Mouse (Mus musculus): ENCODE data around the gene Sgsm2. TPM values are rescaled to one million over a fixed set of nuclear protein-coding genes. Genes with fewer than 3 reads are reported as not detected.

Sgsm2 gene
- polyA plus RNA-seq, 1 experiment from 2014 or later = 2.5 TPM

GRCm38 (mm10) chr11:74898517-74898827 is 1.6 kb upstream of the Sgsm2 start:
- Histone ChIP-seq H3K9me3 (replicated peaks; ENCODE audit: control insufficient read depth, low read length) (no peaks in the 10 kb centered on the region), H3K36me3 (replicated peaks; ENCODE audit: control insufficient read depth, insufficient read depth, low read depth, low read length) (peaks cover 3% of the 10 kb centered on the region), H3K27me3 (ENCODE audit: control insufficient read depth, insufficient read depth, low read length) (no peaks in the 10 kb centered on the region), H3K4me2 (ENCODE audit: low read depth, low read length) (peak overlapping the region; percentile 69), H3K4me3 (ENCODE audit: low read depth, low read length) (peak overlapping the region; percentile 72), H3K27ac (replicated peaks; ENCODE audit: low read depth, low read length) (0 out of 2 replicates have a peak overlapping the region, but pooled peaks have one; percentile 25), H3K4me1 (ENCODE audit: control insufficient read depth, insufficient read depth, low read length) (no peaks in the 10 kb centered on the region), H3K9ac (replicated peaks; ENCODE audit: low read length) (peak overlapping the region; percentile 82)
- no peak for DNase-seq (ENCODE audit: low spot score)
- WGBS = 0% methylated on average over 7 of the region's 7 CpGs
- no peak for ATAC-seq (replicated peaks; ENCODE audit: insufficient number of reproducible peaks, low FRiP score, low TSS enrichment, low read depth)

- Histone ChIP-seq H3K4me2 (ENCODE audit: low read depth, low read length) (peak within 1 kb of the TSS; percentile 69), H3K9me3 (replicated peaks; ENCODE audit: control insufficient read depth, low read length) (no peaks in the 10 kb centered on the region), H3K4me1 (ENCODE audit: control insufficient read depth, insufficient read depth, low read length) (no peaks in the 10 kb centered on the region), H3K4me3 (ENCODE audit: low read depth, low read length) (peak within 1 kb of the TSS; percentile 72), H3K27me3 (ENCODE audit: control insufficient read depth, insufficient read depth, low read length) (no peaks in the 10 kb centered on the region), H3K36me3 (replicated peaks; ENCODE audit: control insufficient read depth, insufficient read depth, low read depth, low read length) (peaks cover 3% of the 10 kb centered on the region), H3K27ac (replicated peaks; ENCODE audit: low read depth, low read length) (0 out of 2 replicates have a peak within 1 kb of the TSS, but pooled peaks have one; percentile 49), H3K9ac (replicated peaks; ENCODE audit: low read length) (peak within 1 kb of the TSS; percentile 82)
- peak; percentile 80 for ATAC-seq (replicated peaks; ENCODE audit: insufficient number of reproducible peaks, low FRiP score, low TSS enrichment, low read depth)
- peak; percentile 94 for DNase-seq (ENCODE audit: low spot score)
- under 1% methylated on average over 54 of the region's 54 CpGs for WGBS
Measured at GRCm38 (mm10) chr11:74897678-74898516, 1.0 kb upstream of the Sgsm2 start, which contains the start of gene Tsr1. Gene Tsr1 (plus strand): TSS chr11:74898071.

GRCm38 (mm10) chr11:74895980-74896900 is 620 bp downstream of the Sgsm2 start:
- WGBS = 1% methylated on average over 41 of the region's 55 CpGs
- ATAC-seq (replicated peaks; ENCODE audit: insufficient number of reproducible peaks, low FRiP score, low TSS enrichment, low read depth) (peak; percentile 70), DNase-seq (ENCODE audit: low spot score) (peak; percentile 58)
- H3K36me3 ChIP-seq (replicated peaks; ENCODE audit: control insufficient read depth, insufficient read depth, low read depth, low read length) = peaks cover 3% of the 10 kb centered on the region
- no peak overlapping the region for H3K27ac ChIP-seq (replicated peaks; ENCODE audit: low read depth, low read length)
- peak overlapping the region; percentile 82 for H3K9ac ChIP-seq (replicated peaks; ENCODE audit: low read length)
- H3K4me3 ChIP-seq (ENCODE audit: low read depth, low read length) = peak overlapping the region; percentile 72
- peak overlapping the region; percentile 69 for H3K4me2 ChIP-seq (ENCODE audit: low read depth, low read length)
- no peaks in the 10 kb centered on the region for H3K4me1 ChIP-seq (ENCODE audit: control insufficient read depth, insufficient read depth, low read length)
- H3K27me3 ChIP-seq (ENCODE audit: control insufficient read depth, insufficient read depth, low read length) = no peaks in the 10 kb centered on the region
- H3K9me3 ChIP-seq (replicated peaks; ENCODE audit: control insufficient read depth, low read length) = no peaks in the 10 kb centered on the region

- no peaks in the 10 kb centered on the region for H3K4me1 ChIP-seq (ENCODE audit: control insufficient read depth, insufficient read depth, low read length)
- H3K9me3 ChIP-seq (replicated peaks; ENCODE audit: control insufficient read depth, low read length) = no peaks in the 10 kb centered on the region
Measured at GRCm38 (mm10) chr11:74894619-74895018, 2.2 kb downstream of the Sgsm2 start.

GRCm38 (mm10) chr11:74883098-74883497 is 13.8 kb downstream of the Sgsm2 start:
- Histone ChIP-seq H3K4me2 (ENCODE audit: low read depth, low read length) (no peak overlapping the region), H3K27ac (replicated peaks; ENCODE audit: low read depth, low read length) (no peak overlapping the region), H3K36me3 (replicated peaks; ENCODE audit: control insufficient read depth, insufficient read depth, low read depth, low read length) (no peaks in the 10 kb centered on the region), H3K9ac (replicated peaks; ENCODE audit: low read length) (no peak overlapping the region), H3K4me3 (ENCODE audit: low read depth, low read length) (no peak overlapping the region), H3K9me3 (replicated peaks; ENCODE audit: control insufficient read depth, low read length) (no peaks in the 10 kb centered on the region), H3K4me1 (ENCODE audit: control insufficient read depth, insufficient read depth, low read length) (no peaks in the 10 kb centered on the region), H3K27me3 (ENCODE audit: control insufficient read depth, insufficient read depth, low read length) (no peaks in the 10 kb centered on the region)
- no peak for DNase-seq (ENCODE audit: low spot score)
- 93% methylated on average over 10 of the region's 10 CpGs for WGBS
- ATAC-seq (replicated peaks; ENCODE audit: insufficient number of reproducible peaks, low FRiP score, low TSS enrichment, low read depth) = no peak

More at GRCm38 (mm10) chr11:74894619-74895018, 2.2 kb downstream of the Sgsm2 start:
- Histone ChIP-seq H3K36me3 (replicated peaks; ENCODE audit: control insufficient read depth, insufficient read depth, low read depth, low read length) (no peaks in the 10 kb centered on the region), H3K9ac (replicated peaks; ENCODE audit: low read length) (no peak overlapping the region), H3K4me2 (ENCODE audit: low read depth, low read length) (no peak overlapping the region), H3K4me3 (ENCODE audit: low read depth, low read length) (no peak overlapping the region), H3K27me3 (ENCODE audit: control insufficient read depth, insufficient read depth, low read length) (no peaks in the 10 kb centered on the region), H3K27ac (replicated peaks; ENCODE audit: low read depth, low read length) (no peak overlapping the region)
- 77% methylated on average over 4 of the region's 4 CpGs for WGBS
- DNase-seq (ENCODE audit: low spot score) (no peak), ATAC-seq (replicated peaks; ENCODE audit: insufficient number of reproducible peaks, low FRiP score, low TSS enrichment, low read depth) (no peak)

- no peak for DNase-seq (ENCODE audit: low spot score)
- H3K36me3 ChIP-seq (replicated peaks; ENCODE audit: control insufficient read depth, insufficient read depth, low read depth, low read length) = no peaks in the 10 kb centered on the region
- no peak for ATAC-seq (replicated peaks; ENCODE audit: insufficient number of reproducible peaks, low FRiP score, low TSS enrichment, low read depth)
- 78% methylated on average over 14 of the region's 14 CpGs for WGBS
- no peaks in the 10 kb centered on the region for H3K27me3 ChIP-seq (ENCODE audit: control insufficient read depth, insufficient read depth, low read length)
- no peak overlapping the region for H3K4me3 ChIP-seq (ENCODE audit: low read depth, low read length)
- no peak overlapping the region for H3K9ac ChIP-seq (replicated peaks; ENCODE audit: low read length)
- H3K4me2 ChIP-seq (ENCODE audit: low read depth, low read length) = no peak overlapping the region
- no peak overlapping the region for H3K27ac ChIP-seq (replicated peaks; ENCODE audit: low read depth, low read length)
- no peaks in the 10 kb centered on the region for H3K9me3 ChIP-seq (replicated peaks; ENCODE audit: control insufficient read depth, low read length)
- 0 out of 2 replicates have a peak, but pooled peaks cover under 1% of the 10 kb centered on the region for H3K4me1 ChIP-seq (ENCODE audit: control insufficient read depth, insufficient read depth, low read length)
Measured at GRCm38 (mm10) chr11:74881979-74882378, 14.9 kb downstream of the Sgsm2 start.

GRCm38 (mm10) chr11:74880999-74881398 is 15.9 kb downstream of the Sgsm2 start:
- Histone ChIP-seq H3K36me3 (replicated peaks; ENCODE audit: control insufficient read depth, insufficient read depth, low read depth, low read length) (no peaks in the 10 kb centered on the region), H3K9ac (replicated peaks; ENCODE audit: low read length) (no peak overlapping the region), H3K9me3 (replicated peaks; ENCODE audit: control insufficient read depth, low read length) (no peaks in the 10 kb centered on the region), H3K4me3 (ENCODE audit: low read depth, low read length) (no peak overlapping the region), H3K27me3 (ENCODE audit: control insufficient read depth, insufficient read depth, low read length) (no peaks in the 10 kb centered on the region), H3K27ac (replicated peaks; ENCODE audit: low read depth, low read length) (no peak overlapping the region), H3K4me2 (ENCODE audit: low read depth, low read length) (no peak overlapping the region), H3K4me1 (ENCODE audit: control insufficient read depth, insufficient read depth, low read length) (0 out of 2 replicates have a peak, but pooled peaks cover 3% of the 10 kb centered on the region)
- no peak for DNase-seq (ENCODE audit: low spot score)
- ATAC-seq (replicated peaks; ENCODE audit: insufficient number of reproducible peaks, low FRiP score, low TSS enrichment, low read depth) = no peak
- WGBS = 91% methylated on average over 9 of the region's 9 CpGs
